Mouse (Mus musculus) hindbrain, embryonic 15.5 days (tissue): ENCODE measurements around the gene Atp1a1. TPM values are rescaled to one million over a fixed set of nuclear protein-coding genes. Genes with fewer than 3 reads are reported as not detected.
A peak's percentile ranks its signal among the peaks of the same experiment; 100 is the strongest.

ENCODE experiments used
- ATAC-seq: fragments of 200-750 bp; cut with Nextera tagmentation; 2 replicates; pipeline ENCODE4 v1.8.0; 2017; ENCODE audit warnings: low read depth, moderate number of reproducible peaks, moderate TSS enrichment; ENCODE audit not compliant: low FRiP score
- H3K27ac ChIP-seq: fragments of 300-500 bp; sonication (generic); replicated peaks from 2 replicates; pipeline ENCODE4 v1.5.1; 2015; ENCODE audit warnings: mild to moderate bottlenecking, inconsistent platforms
- H3K27me3 ChIP-seq: fragments of 300-500 bp; sonication (generic); 2 replicates; pipeline ENCODE4 v1.6.1; 2015; ENCODE audit warnings: control low read depth, inconsistent platforms
- H3K36me3 ChIP-seq: fragments of 300-500 bp; sonication (generic); 2 replicates; pipeline ENCODE4 v1.6.1; 2015; ENCODE audit warnings: control low read depth, inconsistent platforms
- H3K4me1 ChIP-seq: fragments of 300-500 bp; sonication (generic); replicated peaks from 2 replicates; pipeline ENCODE4 v1.6.1; 2015; ENCODE audit warnings: control low read depth, inconsistent platforms
- H3K4me2 ChIP-seq: fragments of 300-500 bp; sonication (generic); 2 replicates; pipeline ENCODE4 v1.6.1; 2015; ENCODE audit warnings: moderate library complexity, mild to moderate bottlenecking, inconsistent platforms
- H3K4me3 ChIP-seq: fragments of 300-500 bp; sonication (generic); 2 replicates; pipeline ENCODE4 v1.5.1; 2015; ENCODE audit warnings: mild to moderate bottlenecking, inconsistent platforms
- H3K9ac ChIP-seq: fragments of 300-500 bp; sonication (generic); 2 replicates; pipeline ENCODE4 v1.6.1; 2015; ENCODE audit warnings: inconsistent platforms
- H3K9me3 ChIP-seq: fragments of 300-500 bp; sonication (generic); 2 replicates; pipeline ENCODE4 v1.6.1; 2016; ENCODE audit warnings: control low read depth, inconsistent platforms
- WGBS: fragments of 180-500 bp; shearing (Covaris S2); methylation state at CpG from one replicate; pipeline ENCODE4 v1.1.7; 2015; 5-methylcytosine and 5-hydroxymethylcytosine counted together
- polyA plus RNA-seq: library from polyadenylated mRNA; unstranded; fragments of >200 nt; fragmentation: Nextera tagmentation; extraction: Ambion mirVana; gene quantifications from 2 replicates; pipeline ENCODE4 v1.2.1, GENCODE M21; 2015

The Atp1a1 gene
- polyA plus RNA-seq, 1 experiment from 2014 or later, result 69.3 TPM

DNA sequence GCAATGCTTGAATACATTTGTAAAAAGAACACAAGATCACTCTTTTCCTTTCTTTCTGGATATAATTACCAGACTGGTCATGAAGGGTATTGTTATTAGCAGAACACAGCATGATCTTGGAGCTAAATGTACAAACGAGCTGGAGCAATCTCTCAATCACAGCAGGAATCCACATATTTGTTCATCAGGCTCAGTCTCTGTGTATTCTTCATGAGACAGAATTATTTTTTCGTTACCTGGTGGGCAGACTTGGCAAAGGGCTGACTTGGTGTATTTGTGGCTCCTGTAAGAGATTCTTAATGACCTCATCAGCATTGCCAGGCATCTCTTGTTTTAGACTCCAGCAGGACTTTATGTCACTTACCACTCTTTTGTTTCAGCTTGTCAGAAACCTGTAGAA is 31.6 kb upstream of the Atp1a1 start:
- no peaks in the 10 kb centered on the region for H3K27me3 ChIP-seq
- no peak overlapping the region for H3K4me2 ChIP-seq
- ATAC-seq, result no peak
- no peak overlapping the region for H3K9ac ChIP-seq
- H3K9me3 ChIP-seq, result no peaks in the 10 kb centered on the region
- no peak overlapping the region for H3K27ac ChIP-seq
- H3K4me3 ChIP-seq, result no peak overlapping the region
- H3K4me1 ChIP-seq, result peaks cover 10% of the 10 kb centered on the region; the same call in 1 of the 2 replicates
- WGBS, result 41% methylated on average over 2 of the region's 2 CpGs
- no peaks in the 10 kb centered on the region for H3K36me3 ChIP-seq

DNA sequence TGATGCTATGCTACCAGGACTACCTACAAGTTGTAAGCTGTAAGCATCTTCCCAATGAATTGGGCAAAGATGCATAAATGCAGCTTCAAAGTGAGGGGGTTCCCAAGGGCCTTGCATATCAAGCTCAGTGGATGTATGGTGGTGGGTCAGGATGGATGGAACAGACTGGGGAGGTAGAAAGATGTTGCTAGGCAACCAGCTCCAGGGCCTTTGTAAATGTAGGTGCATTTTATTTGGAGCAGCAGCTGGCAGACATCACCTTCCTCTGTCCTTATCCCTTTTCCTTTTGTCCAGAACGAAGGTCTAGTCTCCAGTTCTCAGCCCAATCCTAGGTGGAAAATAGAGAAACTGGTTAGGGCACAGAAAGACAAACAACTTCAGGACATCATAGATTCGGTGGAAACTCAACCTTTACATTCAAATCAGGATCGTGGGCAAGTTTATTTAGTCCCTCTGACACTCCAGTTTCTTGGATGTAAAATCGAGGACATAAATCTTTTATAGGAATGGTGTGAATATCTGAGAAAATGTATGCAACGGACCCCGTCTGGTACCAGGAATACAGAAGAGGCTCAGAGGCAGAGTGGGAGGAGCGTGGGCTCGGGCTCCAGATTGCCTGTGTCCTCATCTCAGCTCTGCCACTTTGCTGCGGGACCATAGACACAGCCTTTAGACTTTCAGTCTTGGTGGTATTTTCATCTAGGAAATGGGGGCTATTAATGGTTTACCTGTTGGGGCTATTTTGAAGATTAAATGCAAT is 29.8 kb upstream of the Atp1a1 start:
- 77% methylated on average over 9 of the region's 9 CpGs for WGBS
- peak; percentile 56; the same call in 1 of the 2 replicates for ATAC-seq

DNA sequence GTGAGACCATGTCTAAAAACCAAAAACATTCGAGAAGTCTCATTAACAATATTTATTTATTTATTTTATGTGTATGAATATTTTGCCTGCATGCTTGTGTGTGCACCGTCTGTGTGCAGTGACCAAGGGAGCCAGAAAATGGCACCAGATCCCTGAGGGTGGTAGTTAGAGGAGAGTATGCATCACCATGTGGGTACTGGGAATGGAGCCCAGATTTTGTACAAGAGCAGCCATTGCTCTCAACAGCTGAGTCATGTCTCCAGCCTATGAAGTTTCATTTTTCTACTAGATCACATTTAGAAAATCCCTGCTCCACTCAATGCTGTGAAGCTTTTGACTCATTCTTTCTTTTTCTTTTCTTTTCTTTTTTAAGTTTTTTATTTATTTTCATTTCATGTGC is 23.8 kb upstream of the Atp1a1 start:
- Histone ChIP-seq H3K9ac (no peak overlapping the region), H3K27ac (no peak overlapping the region), H3K4me1 (0 out of 2 replicates have a peak, but pooled peaks cover under 1% of the 10 kb centered on the region), H3K4me3 (no peak overlapping the region), H3K4me2 (no peak overlapping the region), H3K27me3 (no peaks in the 10 kb centered on the region), H3K9me3 (no peaks in the 10 kb centered on the region), H3K36me3 (no peaks in the 10 kb centered on the region)
- no peak for ATAC-seq
- WGBS, result 87% methylated on average over 2 of the region's 2 CpGs

More for the DNA sequence above, 29.8 kb upstream of the Atp1a1 start:
- Histone ChIP-seq H3K9me3 (no peaks in the 10 kb centered on the region), H3K9ac (no peak overlapping the region), H3K27ac (peak overlapping the region; percentile 46; the same call in 1 of the 2 replicates), H3K27me3 (no peaks in the 10 kb centered on the region), H3K4me1 (peaks cover 10% of the 10 kb centered on the region; the same call in 1 of the 2 replicates), H3K36me3 (no peaks in the 10 kb centered on the region), H3K4me3 (no peak overlapping the region), H3K4me2 (no peak overlapping the region)

DNA sequence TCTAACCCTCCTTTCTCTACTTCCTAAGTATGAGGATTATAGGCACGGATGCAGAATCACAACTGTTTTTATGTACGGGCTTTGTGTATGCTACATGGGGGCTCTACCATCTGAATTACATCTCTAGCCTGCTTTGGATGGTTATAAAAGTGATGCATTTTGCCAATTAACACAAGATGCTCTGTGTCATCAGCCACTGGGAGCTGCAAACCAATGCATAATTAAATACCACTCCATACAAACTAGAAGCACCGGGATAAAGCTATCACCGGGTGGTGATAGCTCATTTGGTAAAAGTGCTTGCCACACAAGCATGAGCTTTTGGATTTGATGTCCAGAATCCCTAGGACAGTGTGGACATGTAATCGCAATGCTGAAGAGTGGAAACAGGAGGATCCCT is 19.8 kb upstream of the Atp1a1 start:
- Histone ChIP-seq H3K27ac (no peak overlapping the region), H3K27me3 (no peaks in the 10 kb centered on the region), H3K4me1 (no peaks in the 10 kb centered on the region), H3K9ac (no peak overlapping the region), H3K9me3 (no peaks in the 10 kb centered on the region), H3K4me3 (no peak overlapping the region), H3K4me2 (no peak overlapping the region), H3K36me3 (no peaks in the 10 kb centered on the region)
- no peak for ATAC-seq
- 72% methylated on average over 5 of the region's 5 CpGs for WGBS

DNA sequence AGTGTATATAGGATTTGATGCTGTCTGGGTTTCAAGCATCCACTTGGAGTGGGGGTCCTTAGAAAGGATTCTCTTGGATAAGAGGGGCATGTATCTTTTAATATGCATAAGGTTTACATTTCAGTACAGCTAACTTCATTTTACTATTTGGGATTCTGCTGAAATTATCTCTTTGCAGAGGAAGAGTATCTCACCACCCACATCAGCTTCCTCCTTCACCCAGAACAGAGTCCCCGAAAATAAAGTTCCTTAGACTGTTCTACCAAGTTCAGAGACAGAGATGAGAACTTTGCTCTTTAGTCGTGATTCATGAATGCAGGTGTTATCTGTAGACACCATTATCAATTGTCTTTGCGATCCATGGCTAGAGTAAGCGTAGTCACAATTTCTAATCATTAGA is 14.5 kb upstream of the Atp1a1 start:
- no peaks in the 10 kb centered on the region for H3K4me1 ChIP-seq
- no peaks in the 10 kb centered on the region for H3K27me3 ChIP-seq
- WGBS, result 90% methylated on average over 4 of the region's 4 CpGs
- no peaks in the 10 kb centered on the region for H3K9me3 ChIP-seq
- H3K36me3 ChIP-seq, result no peaks in the 10 kb centered on the region
- ATAC-seq, result no peak
- H3K4me3 ChIP-seq, result no peak overlapping the region
- H3K9ac ChIP-seq, result no peak overlapping the region
- H3K27ac ChIP-seq, result no peak overlapping the region
- H3K4me2 ChIP-seq, result no peak overlapping the region

DNA sequence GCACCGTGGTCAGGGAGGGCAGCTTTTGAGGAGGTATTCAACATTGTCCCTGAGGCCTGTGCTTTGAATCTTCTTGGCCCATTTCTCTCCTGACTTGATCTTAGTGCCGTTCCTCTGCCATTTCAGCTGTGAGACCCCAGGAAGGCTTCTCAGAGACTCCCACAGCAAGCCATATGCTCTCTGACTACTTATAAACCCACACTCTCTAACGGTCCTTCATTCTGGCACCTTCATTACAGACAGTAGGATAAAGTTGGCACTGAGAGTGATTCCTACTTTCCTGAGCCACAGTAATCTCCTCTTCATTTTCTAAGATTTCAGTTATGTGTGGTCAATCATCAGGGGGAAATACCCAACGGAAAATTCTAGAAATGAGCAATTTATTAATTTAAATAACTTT is 14.0 kb upstream of the Atp1a1 start:
- no peak for ATAC-seq
- Histone ChIP-seq H3K9me3 (no peaks in the 10 kb centered on the region), H3K27me3 (no peaks in the 10 kb centered on the region), H3K27ac (no peak overlapping the region), H3K36me3 (no peaks in the 10 kb centered on the region), H3K4me1 (no peaks in the 10 kb centered on the region), H3K4me3 (no peak overlapping the region), H3K4me2 (no peak overlapping the region), H3K9ac (no peak overlapping the region)
- WGBS, result 77% methylated on average over 4 of the region's 4 CpGs

DNA sequence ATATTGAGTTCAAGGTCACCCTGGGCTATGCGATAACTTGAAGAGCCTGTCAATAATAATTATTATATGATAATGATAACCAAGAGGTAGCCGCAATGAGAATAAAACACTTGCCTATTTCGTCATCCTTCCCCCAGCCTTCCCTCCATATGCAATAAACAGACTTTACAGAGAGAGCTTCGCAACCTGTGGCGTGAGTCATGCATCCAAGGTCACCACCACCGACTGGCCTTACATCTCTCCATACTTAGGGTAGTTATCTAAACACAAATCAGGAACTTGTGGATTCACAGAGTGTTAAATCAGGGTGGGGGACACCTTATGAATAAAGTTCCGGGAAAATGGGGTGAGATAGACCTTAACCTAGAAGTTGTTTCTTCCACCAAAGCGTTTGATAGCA is 13.0 kb upstream of the Atp1a1 start:
- H3K4me3 ChIP-seq, result no peak overlapping the region
- WGBS, result 83% methylated on average over 8 of the region's 8 CpGs

DNA sequence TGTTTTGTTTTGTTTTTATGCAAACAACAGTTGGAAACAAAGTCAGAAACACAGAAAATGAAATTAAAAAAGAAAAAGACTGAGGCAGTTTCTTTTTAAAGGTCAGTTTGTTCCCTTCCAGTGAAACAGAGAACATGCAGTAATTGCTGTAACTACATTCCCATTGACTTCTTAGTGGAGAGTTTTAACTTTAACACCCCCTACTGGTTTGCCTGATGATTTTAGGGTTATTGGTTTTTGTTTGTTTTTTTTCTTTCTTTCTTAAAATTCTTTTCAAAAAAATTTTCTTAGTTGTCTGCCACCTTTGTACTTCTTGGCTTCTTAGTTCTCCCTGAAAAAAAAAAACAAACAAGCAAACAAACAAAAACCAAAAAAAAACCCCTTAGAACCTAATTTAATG is 12.5 kb upstream of the Atp1a1 start:
- Histone ChIP-seq H3K27me3 (no peaks in the 10 kb centered on the region), H3K4me3 (no peak overlapping the region), H3K27ac (no peak overlapping the region), H3K9me3 (no peaks in the 10 kb centered on the region), H3K4me2 (no peak overlapping the region), H3K9ac (no peak overlapping the region), H3K36me3 (no peaks in the 10 kb centered on the region), H3K4me1 (peaks cover 7% of the 10 kb centered on the region)
- no peak for ATAC-seq

More for the DNA sequence above, 13.0 kb upstream of the Atp1a1 start:
- no peak overlapping the region for H3K4me2 ChIP-seq
- no peaks in the 10 kb centered on the region for H3K27me3 ChIP-seq
- no peak overlapping the region for H3K9ac ChIP-seq
- no peaks in the 10 kb centered on the region for H3K9me3 ChIP-seq
- no peak overlapping the region for H3K27ac ChIP-seq
- no peak for ATAC-seq
- no peaks in the 10 kb centered on the region for H3K36me3 ChIP-seq
- H3K4me1 ChIP-seq, result peaks cover 2% of the 10 kb centered on the region; the same call in 1 of the 2 replicates

DNA sequence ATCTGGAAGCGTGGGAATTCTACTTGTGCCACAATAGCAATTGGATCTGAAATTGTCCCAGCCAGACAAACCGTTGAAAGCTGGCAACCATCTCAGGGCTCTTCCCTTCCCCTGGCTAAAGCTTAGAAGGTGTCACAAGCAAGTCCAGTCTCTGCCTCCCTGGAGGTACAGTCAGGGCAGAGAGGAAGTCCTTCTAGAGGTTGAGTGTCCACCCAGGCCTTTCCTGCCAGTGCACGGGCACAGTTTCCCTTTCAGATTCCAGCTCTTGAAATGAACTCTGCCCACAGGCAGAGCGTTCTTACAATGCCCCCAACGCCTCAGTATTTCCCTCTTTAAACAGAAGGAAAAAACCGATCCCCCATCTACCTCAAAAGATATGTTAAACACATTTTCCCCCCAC is 11.4 kb upstream of the Atp1a1 start:
- Histone ChIP-seq H3K4me1 (peaks cover 17% of the 10 kb centered on the region), H3K9ac (no peak overlapping the region), H3K9me3 (no peaks in the 10 kb centered on the region), H3K27me3 (no peaks in the 10 kb centered on the region), H3K27ac (no peak overlapping the region), H3K4me2 (no peak overlapping the region), H3K4me3 (no peak overlapping the region), H3K36me3 (no peaks in the 10 kb centered on the region)
- ATAC-seq, result no peak
- 87% methylated on average over 6 of the region's 6 CpGs for WGBS

DNA sequence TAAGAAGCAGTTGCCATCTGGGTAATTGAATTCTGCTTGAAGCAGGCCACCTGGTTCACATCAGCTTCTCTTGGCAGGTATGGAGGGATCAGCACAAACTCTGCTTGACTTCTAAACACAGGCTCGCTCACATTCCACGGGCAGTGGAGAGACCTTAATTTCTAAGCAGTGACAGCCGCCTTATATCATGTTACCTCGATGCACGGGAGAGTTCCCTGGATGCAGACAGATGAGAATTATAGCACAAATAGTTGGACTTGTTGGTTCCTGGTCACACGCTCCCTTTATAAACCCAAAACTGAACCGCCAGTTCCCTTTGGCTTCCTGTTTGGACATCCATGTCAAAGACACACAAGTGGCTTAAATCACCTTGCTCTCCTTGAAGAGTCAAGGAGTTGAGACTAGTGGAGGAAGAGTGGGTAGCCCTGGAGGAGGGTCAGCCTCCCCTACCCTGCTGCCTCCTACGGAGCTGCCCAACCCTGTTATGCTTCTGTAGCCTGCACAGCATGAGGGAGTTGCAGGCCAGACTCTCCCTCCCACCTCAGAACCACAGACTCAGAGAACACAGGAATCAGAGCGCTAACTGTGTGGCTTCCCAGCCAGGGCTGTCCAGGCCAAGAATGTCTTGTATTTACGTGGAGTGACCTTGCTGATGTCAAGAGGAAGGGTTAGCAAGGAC is 7.5 kb upstream of the Atp1a1 start:
- 57% methylated on average over 10 of the region's 10 CpGs for WGBS
- Histone ChIP-seq H3K9me3 (no peaks in the 10 kb centered on the region), H3K4me1 (peaks cover 17% of the 10 kb centered on the region), H3K36me3 (no peaks in the 10 kb centered on the region), H3K27ac (peak overlapping the region; percentile 31), H3K9ac (no peak overlapping the region), H3K4me2 (no peak overlapping the region), H3K4me3 (no peak overlapping the region), H3K27me3 (no peaks in the 10 kb centered on the region)
- ATAC-seq, result no peak

DNA sequence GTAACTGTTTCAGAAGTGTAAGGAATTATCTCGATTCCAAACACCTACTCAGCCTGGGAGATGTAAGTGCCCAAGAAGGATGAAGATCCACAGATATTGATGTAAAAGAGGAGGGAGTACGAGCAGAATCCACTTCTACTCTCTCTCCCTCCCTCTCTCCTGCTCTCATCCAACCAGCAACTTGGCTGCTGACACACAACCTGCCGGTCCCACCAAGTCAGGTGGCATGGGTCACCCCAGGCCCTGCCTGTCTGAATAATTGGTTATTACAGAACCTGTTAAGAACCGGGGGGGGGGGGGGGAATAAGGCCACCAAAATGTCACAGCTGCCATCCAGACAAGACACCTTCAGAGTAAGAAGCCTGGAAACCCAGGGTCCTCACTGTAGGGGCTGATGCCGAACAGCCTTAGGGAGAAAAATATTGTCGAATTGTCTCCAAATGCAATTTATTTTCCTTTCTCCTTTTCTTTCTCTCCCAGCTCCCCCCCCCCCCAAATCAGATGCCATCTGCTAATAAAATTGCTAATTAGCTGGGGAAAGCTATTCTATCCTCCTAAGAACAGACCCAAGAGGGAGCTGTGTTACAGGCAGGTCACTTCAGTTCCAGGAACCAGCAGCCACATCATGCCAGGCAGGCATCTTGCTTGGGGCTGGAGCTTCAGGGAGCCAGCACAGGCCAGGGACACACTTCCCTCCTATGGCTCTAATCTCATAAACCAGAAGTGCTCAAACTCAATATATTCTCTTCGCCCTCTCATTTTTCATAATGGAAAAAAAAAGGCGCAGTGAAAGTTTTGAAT is 6.7 kb upstream of the Atp1a1 start:
- H3K9ac ChIP-seq, result no peak overlapping the region
- peak overlapping the region; percentile 31 for H3K27ac ChIP-seq
- H3K4me3 ChIP-seq, result no peak overlapping the region
- no peaks in the 10 kb centered on the region for H3K27me3 ChIP-seq
- ATAC-seq, result peak; percentile 74; the same call in 1 of the 2 replicates
- H3K9me3 ChIP-seq, result no peaks in the 10 kb centered on the region
- no peak overlapping the region for H3K4me2 ChIP-seq
- H3K4me1 ChIP-seq, result peaks cover 17% of the 10 kb centered on the region
- 53% methylated on average over 8 of the region's 8 CpGs for WGBS
- H3K36me3 ChIP-seq, result no peaks in the 10 kb centered on the region

DNA sequence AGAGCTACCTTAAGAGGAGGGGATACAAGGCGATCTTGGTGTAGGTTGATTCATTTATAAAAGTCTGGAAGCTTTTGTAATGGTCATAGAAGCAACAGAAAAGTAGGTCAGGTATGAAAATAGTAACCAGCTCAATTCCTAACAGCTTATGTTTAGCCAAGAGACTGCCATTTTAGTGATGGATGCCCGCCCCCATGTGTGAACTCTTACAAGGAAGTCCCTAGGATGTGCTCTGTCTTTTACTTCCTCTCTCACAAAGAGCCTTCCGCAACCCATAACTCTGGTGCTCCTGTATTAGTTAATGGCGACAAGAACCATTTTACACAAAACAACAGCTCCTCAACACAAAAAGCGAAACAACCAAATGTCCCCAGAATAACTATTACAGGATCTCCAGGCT is 4.8 kb upstream of the Atp1a1 start:
- no peak for ATAC-seq
- H3K4me2 ChIP-seq, result no peak overlapping the region
- no peaks in the 10 kb centered on the region for H3K36me3 ChIP-seq
- WGBS, result 94% methylated on average over 5 of the region's 5 CpGs
- H3K27me3 ChIP-seq, result no peaks in the 10 kb centered on the region
- peaks cover 23% of the 10 kb centered on the region for H3K4me1 ChIP-seq
- H3K27ac ChIP-seq, result no peak overlapping the region
- no peaks in the 10 kb centered on the region for H3K9me3 ChIP-seq
- no peak overlapping the region for H3K4me3 ChIP-seq
- H3K9ac ChIP-seq, result no peak overlapping the region
